Mouse (Mus musculus) right cerebral cortex, postnatal 36 days (tissue): ENCODE measurements around the gene D930007J09Rik.

Experiments
- DNase-seq, 2 experiments: peaks; one replicate each; pipeline ENCODE4 v3.0.0; 2022; ENCODE audit warnings: low spot score in 2 of 2, mixed read lengths in 1 of 2

Gene D930007J09Rik

GRCm38 (mm10) chr13:32819926-32820325, 17.3 kb upstream of the D930007J09Rik start:
- DNase-seq: no peak

- DNase-seq: no peak
Observed at GRCm38 (mm10) chr13:32819241-32819640, 16.6 kb upstream of the D930007J09Rik start.

GRCm38 (mm10) chr13:32807624-32808023, 5.0 kb upstream of the D930007J09Rik start:
- DNase-seq: no peak

- DNase-seq: no peak
Observed at GRCm38 (mm10) chr13:32806820-32807219, 4.2 kb upstream of the D930007J09Rik start.

- DNase-seq: no peak
Observed at GRCm38 (mm10) chr13:32803701-32804345, 1.2 kb upstream of the D930007J09Rik start.

- DNase-seq: peak; percentile 98 to 99
Observed at GRCm38 (mm10) chr13:32801693-32802221, 892 bp downstream of the D930007J09Rik start, which contains the start of gene Wrnip1. Wrnip1 (plus strand) TSS chr13:32802038.

- no peak for DNase-seq
Observed at GRCm38 (mm10) chr13:32800859-32801258, 1.8 kb downstream of the D930007J09Rik start.

GRCm38 (mm10) chr13:32799131-32799530, 3.5 kb downstream of the D930007J09Rik start:
- no peak for DNase-seq

GRCm38 (mm10) chr13:32797085-32797484, 5.6 kb downstream of the D930007J09Rik start:
- no peak for DNase-seq

- DNase-seq: no peak
Observed at GRCm38 (mm10) chr13:32795166-32795565, 7.5 kb downstream of the D930007J09Rik start.

- DNase-seq: no peak
Observed at GRCm38 (mm10) chr13:32794619-32795018, 8.0 kb downstream of the D930007J09Rik start.

GRCm38 (mm10) chr13:32789781-32790180, 12.9 kb downstream of the D930007J09Rik start:
- DNase-seq: no peak

- no peak for DNase-seq
Observed at GRCm38 (mm10) chr13:32787584-32787983, 15.1 kb downstream of the D930007J09Rik start.

GRCm38 (mm10) chr13:32783816-32784215, 18.8 kb downstream of the D930007J09Rik start, which contains the start of gene Mylk4:
Mylk4 (minus strand) TSS chr13:32783954.
- no peak for DNase-seq

GRCm38 (mm10) chr13:32783055-32783454, 19.6 kb downstream of the D930007J09Rik start:
- DNase-seq: no peak

GRCm38 (mm10) chr13:32778861-32779260, 23.8 kb downstream of the D930007J09Rik start:
- DNase-seq: no peak

GRCm38 (mm10) chr13:32776350-32776749, 26.3 kb downstream of the D930007J09Rik start:
- DNase-seq: no peak

- no peak for DNase-seq
Observed at GRCm38 (mm10) chr13:32775889-32776288, 26.8 kb downstream of the D930007J09Rik start.

GRCm38 (mm10) chr13:32769960-32770359, 32.7 kb downstream of the D930007J09Rik start:
- DNase-seq: no peak

- no peak for DNase-seq
Observed at GRCm38 (mm10) chr13:32768104-32768503, 34.5 kb downstream of the D930007J09Rik start.

- DNase-seq: no peak
Observed at GRCm38 (mm10) chr13:32764448-32764847, 38.2 kb downstream of the D930007J09Rik start.

- DNase-seq: no peak
Observed at GRCm38 (mm10) chr13:32763141-32763540, 39.5 kb downstream of the D930007J09Rik start.

GRCm38 (mm10) chr13:32760795-32761194, 41.9 kb downstream of the D930007J09Rik start:
- no peak for DNase-seq
